Mouse (Mus musculus): ENCODE results near the gene Kcnj6.

Gene Kcnj6

GRCm38 (mm10) chr16:94713480-94714094 is 283.9 kb downstream of the Kcnj6 start:
- peak; percentile 86 to 88 for DNase-seq

DNA sequence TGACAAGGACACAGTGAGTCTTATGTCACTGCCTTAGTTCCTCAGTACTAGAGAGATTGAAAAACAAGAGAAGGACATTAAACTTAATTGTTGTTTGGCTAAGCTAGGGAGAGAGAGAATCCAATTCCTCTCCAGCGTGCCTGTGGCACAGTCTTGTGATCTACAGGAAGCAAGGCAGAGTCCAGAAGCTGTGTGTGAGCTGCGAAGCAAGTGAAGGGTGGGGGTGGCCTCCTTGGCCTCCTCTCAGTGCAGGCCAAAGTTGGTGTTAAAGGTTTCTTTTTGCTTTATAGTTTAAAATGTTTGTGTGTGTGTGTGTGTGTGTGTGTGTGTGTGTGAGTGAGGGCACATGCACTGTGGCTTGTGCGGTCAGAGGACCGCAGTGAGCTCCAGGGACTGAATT is 295.5 kb downstream of the Kcnj6 start:
- no peak for DNase-seq

DNA sequence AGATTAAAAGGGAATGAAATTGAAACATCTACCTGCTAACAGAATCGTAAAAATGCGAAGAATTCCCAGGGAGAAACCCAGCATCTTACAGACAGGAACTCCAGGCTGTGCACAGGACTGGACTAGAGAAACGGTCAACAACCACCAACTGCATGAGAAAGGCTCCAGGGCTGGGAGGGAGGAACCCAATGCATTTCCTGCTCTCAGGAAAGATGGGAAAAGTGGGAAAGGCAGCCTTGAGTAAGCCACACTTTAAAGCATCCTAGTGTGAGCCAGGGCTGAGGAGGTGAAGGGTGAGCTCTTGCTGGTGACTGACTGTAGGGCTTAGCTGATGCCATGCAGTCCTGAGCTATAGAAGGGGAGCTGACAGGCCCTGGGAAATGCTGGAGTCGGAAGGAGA is 296.4 kb downstream of the Kcnj6 start:
- no peak for DNase-seq

Data from cerebellum, postnatal 36 days (tissue).